Mouse (Mus musculus) lung, embryonic 15.5 days (tissue): Measurements from ENCODE around the gene Pidd1. TPM values are rescaled to one million over a fixed set of nuclear protein-coding genes. Genes with fewer than 3 reads are reported as not detected.

ENCODE experiments used
- ATAC-seq: fragments of 200-750 bp; cut with Nextera tagmentation; 2 replicates; pipeline ENCODE4 v1.8.0; 2017; ENCODE audit warnings: moderate number of reproducible peaks, borderline replicate concordance; ENCODE audit not compliant: low FRiP score, low TSS enrichment; ENCODE audit errors: extremely low read depth
- H3K27ac ChIP-seq: fragments of 300-500 bp; sonication (generic); 2 replicates; pipeline ENCODE4 v1.5.1; 2015; ENCODE audit warnings: moderate library complexity, mild to moderate bottlenecking, inconsistent platforms
- H3K27me3 ChIP-seq: fragments of 300-500 bp; sonication (generic); 2 replicates; pipeline ENCODE4 v1.6.1; 2015; ENCODE audit warnings: inconsistent platforms
- H3K36me3 ChIP-seq: fragments of 300-500 bp; sonication (generic); 2 replicates; pipeline ENCODE4 v1.6.1; 2015; ENCODE audit warnings: inconsistent platforms
- H3K4me1 ChIP-seq: fragments of 300-500 bp; sonication (generic); 2 replicates; pipeline ENCODE4 v1.6.1; 2015; ENCODE audit warnings: inconsistent platforms
- H3K4me2 ChIP-seq: fragments of 300-500 bp; sonication (generic); 2 replicates; pipeline ENCODE4 v1.6.1; 2015; ENCODE audit warnings: inconsistent platforms, mild to moderate bottlenecking, moderate library complexity
- H3K4me3 ChIP-seq: fragments of 300-500 bp; sonication (generic); 2 replicates; pipeline ENCODE4 v1.5.1; 2015; ENCODE audit warnings: mild to moderate bottlenecking, inconsistent platforms
- H3K9ac ChIP-seq: fragments of 300-500 bp; sonication (generic); 2 replicates; pipeline ENCODE4 v1.6.1; 2015; ENCODE audit warnings: inconsistent platforms
- H3K9me3 ChIP-seq: fragments of 300-500 bp; sonication (generic); 2 replicates; pipeline ENCODE4 v1.6.1; 2016; ENCODE audit warnings: inconsistent platforms
- WGBS: fragments of 180-500 bp; shearing (Covaris S2); methylation state at CpG from one replicate; pipeline ENCODE4 v1.1.7; 2015; 5-methylcytosine and 5-hydroxymethylcytosine counted together
- polyA plus RNA-seq: library from polyadenylated mRNA; unstranded; fragments of >200 nt; fragmentation: Nextera tagmentation; extraction: Ambion mirVana; gene quantifications from 2 replicates; pipeline ENCODE4 v1.2.1, GENCODE M21; 2015

Gene Pidd1
- polyA plus RNA-seq, 1 experiment from 2014 or later, result 15.8 TPM

GRCm38 (mm10) chr7:141394771-141395170 is 49.1 kb downstream of the Pidd1 start:
- Histone ChIP-seq H3K4me1 (peaks cover 16% of the 10 kb centered on the region), H3K36me3 (peaks cover 20% of the 10 kb centered on the region; the same call in 1 of the 2 replicates), H3K27ac (no peak overlapping the region), H3K27me3 (no peaks in the 10 kb centered on the region), H3K9ac (no peak overlapping the region), H3K9me3 (no peaks in the 10 kb centered on the region), H3K4me2 (no peak overlapping the region), H3K4me3 (no peak overlapping the region)
- 19% methylated on average over 6 of the region's 6 CpGs for WGBS
- ATAC-seq, result no peak

GRCm38 (mm10) chr7:141394158-141394557 is 49.7 kb downstream of the Pidd1 start:
- no peak overlapping the region for H3K4me3 ChIP-seq
- no peak overlapping the region for H3K27ac ChIP-seq
- peaks cover 19% of the 10 kb centered on the region; the same call in 1 of the 2 replicates for H3K36me3 ChIP-seq
- no peak overlapping the region for H3K4me2 ChIP-seq
- peaks cover 16% of the 10 kb centered on the region for H3K4me1 ChIP-seq
- H3K9me3 ChIP-seq, result no peaks in the 10 kb centered on the region
- 79% methylated on average over 7 of the region's 7 CpGs for WGBS
- no peak overlapping the region for H3K9ac ChIP-seq
- no peaks in the 10 kb centered on the region for H3K27me3 ChIP-seq
- no peak for ATAC-seq

GRCm38 (mm10) chr7:141392552-141393222 is 51.1 kb downstream of the Pidd1 start:
- H3K4me2 ChIP-seq, result peak overlapping the region; percentile 96
- H3K36me3 ChIP-seq, result peaks cover 10% of the 10 kb centered on the region; the same call in 1 of the 2 replicates
- 0 out of 2 replicates have a peak overlapping the region, but pooled peaks have one; percentile 29 for H3K27ac ChIP-seq
- peaks cover 16% of the 10 kb centered on the region for H3K4me1 ChIP-seq
- H3K4me3 ChIP-seq, result peak overlapping the region; percentile 79
- no peak for ATAC-seq
- peak overlapping the region; percentile 75 for H3K9ac ChIP-seq
- H3K9me3 ChIP-seq, result no peaks in the 10 kb centered on the region
- WGBS, result 29% methylated on average over 9 of the region's 9 CpGs
- H3K27me3 ChIP-seq, result no peaks in the 10 kb centered on the region

GRCm38 (mm10) chr7:141391625-141392551 is 51.9 kb downstream of the Pidd1 start, which contains the start of gene Taldo1:
Taldo1 (plus strand) TSS chr7:141392199.
- peak; percentile 95 for ATAC-seq
- Histone ChIP-seq H3K4me2 (peak within 1 kb of the TSS; percentile 96), H3K36me3 (peaks cover 8% of the 10 kb centered on the region; the same call in 1 of the 2 replicates), H3K27ac (peak within 1 kb of the TSS; percentile 68), H3K9ac (peak within 1 kb of the TSS; percentile 75), H3K27me3 (no peaks in the 10 kb centered on the region), H3K4me3 (peak within 1 kb of the TSS; percentile 79), H3K4me1 (peaks cover 16% of the 10 kb centered on the region), H3K9me3 (no peaks in the 10 kb centered on the region)
- under 1% methylated on average over 57 of the region's 57 CpGs for WGBS

- Histone ChIP-seq H3K27ac (no peak overlapping the region), H3K9ac (no peak overlapping the region), H3K9me3 (no peaks in the 10 kb centered on the region), H3K4me3 (peak overlapping the region; percentile 79; the same call in 1 of the 2 replicates), H3K4me2 (no peak overlapping the region), H3K36me3 (no peaks in the 10 kb centered on the region), H3K4me1 (peaks cover 16% of the 10 kb centered on the region), H3K27me3 (no peaks in the 10 kb centered on the region)
- WGBS, result 48% methylated on average over 9 of the region's 9 CpGs
- ATAC-seq, result no peak
Measured at GRCm38 (mm10) chr7:141390326-141391259, 53.2 kb downstream of the Pidd1 start.

GRCm38 (mm10) chr7:141388487-141389109 is 55.2 kb downstream of the Pidd1 start:
- Histone ChIP-seq H3K27ac (no peak overlapping the region), H3K9ac (no peak overlapping the region), H3K9me3 (no peaks in the 10 kb centered on the region), H3K27me3 (no peaks in the 10 kb centered on the region), H3K4me1 (peaks cover 16% of the 10 kb centered on the region), H3K4me3 (no peak overlapping the region), H3K36me3 (no peaks in the 10 kb centered on the region), H3K4me2 (no peak overlapping the region)
- ATAC-seq, result no peak
- 41% methylated on average over 3 of the region's 3 CpGs for WGBS

Other genes with a start within 250 kb of the Pidd1 start
- gene Lrrc56, start 249.9 kb downstream of the Pidd1 start, polyA plus RNA-seq, result 5.8 and 6.9 TPM in 2 replicates
- 1.1 and 1.3 TPM in 2 replicates for gene Lmntd2, start 229.9 kb downstream of the Pidd1 start, polyA plus RNA-seq
- 59.7 and 62.6 TPM in 2 replicates for gene Rassf7, start 228.2 kb downstream of the Pidd1 start, polyA plus RNA-seq
- 71.8 and 71.9 TPM in 2 replicates for gene Phrf1, start 215.2 kb downstream of the Pidd1 start, polyA plus RNA-seq
- gene Irf7, start 177.5 kb downstream of the Pidd1 start, polyA plus RNA-seq, result 3.0 and 4.6 TPM in 2 replicates
- gene Cdhr5, start 167.2 kb downstream of the Pidd1 start, polyA plus RNA-seq, result not detected in 2 replicates
- gene Sct, start 164.9 kb downstream of the Pidd1 start, polyA plus RNA-seq, result 2.3 and 2.6 TPM in 2 replicates
- gene Drd4, start 152.0 kb downstream of the Pidd1 start, polyA plus RNA-seq, result 0.49 and 0.57 TPM in 2 replicates
- 56.0 and 56.2 TPM in 2 replicates for gene Deaf1, start 116.3 kb downstream of the Pidd1 start, polyA plus RNA-seq
- 42.3 and 45.8 TPM in 2 replicates for gene Tmem80, start 116.3 kb downstream of the Pidd1 start, polyA plus RNA-seq
- 29.1 and 29.8 TPM in 2 replicates for gene Eps8l2, start 105.1 kb downstream of the Pidd1 start, polyA plus RNA-seq
- gene Taldo1, start 51.8 kb downstream of the Pidd1 start, polyA plus RNA-seq, result 281 and 293 TPM in 2 replicates
- gene Gatd1, start 29.9 kb downstream of the Pidd1 start, polyA plus RNA-seq, result 50.8 and 51.8 TPM in 2 replicates
- gene Cend1, start 14.5 kb downstream of the Pidd1 start, polyA plus RNA-seq, result 0.52 and 0.90 TPM in 2 replicates
- 24.9 and 25.1 TPM in 2 replicates for gene Slc25a22, start 6.1 kb downstream of the Pidd1 start, polyA plus RNA-seq
- gene Rplp2, start 3.3 kb upstream of the Pidd1 start, polyA plus RNA-seq, result 1,155 and 1,294 TPM in 2 replicates
- 35.9 and 41.6 TPM in 2 replicates for gene Pnpla2, start 11.2 kb upstream of the Pidd1 start, polyA plus RNA-seq
- 35.6 and 40.8 TPM in 2 replicates for gene Cracr2b, start 17.1 kb upstream of the Pidd1 start, polyA plus RNA-seq
- 24.4 and 30.7 TPM in 2 replicates for gene Cd151, start 23.4 kb upstream of the Pidd1 start, polyA plus RNA-seq
- gene Polr2l, start 31.1 kb upstream of the Pidd1 start, polyA plus RNA-seq, result 66.9 and 69.2 TPM in 2 replicates
- gene Tspan4, start 31.2 kb upstream of the Pidd1 start, polyA plus RNA-seq, result 96.9 and 100 TPM in 2 replicates
- gene Chid1, start 95.8 kb upstream of the Pidd1 start, polyA plus RNA-seq, result 39.5 and 40.9 TPM in 2 replicates
- 69.1 and 73.4 TPM in 2 replicates for gene Ap2a2, start 118.1 kb upstream of the Pidd1 start, polyA plus RNA-seq
- 0.07 and 0.11 TPM in 2 replicates for gene Muc6, start 211.3 kb upstream of the Pidd1 start, polyA plus RNA-seq
- gene Muc2, start 246.3 kb upstream of the Pidd1 start, polyA plus RNA-seq, result 0.08 and 0.37 TPM in 2 replicates